10 mouse cellular contexts compared by ENCODE assay signal in genomic region chr7:70366808-70367095, GRCm38 (mm10). TPM values are rescaled to one million over a fixed set of nuclear protein-coding genes. Genes with fewer than 3 reads are reported as not detected.
DNase-seq lines count a peak whose midpoint lies in the region; ATAC-seq and TF ChIP-seq lines count a peak whose summit lies in the region.
"Had no signal": no experiment of that assay in that cellular context is flagged by ENCODE, and none has a peak within 500 bp of the region (broad histone marks: within the 10 kb centered on the region; RNA-seq: fewer than 3 reads in every experiment).

No protein-coding gene starts in this region.

- H3K9ac ChIP-seq in heart, embryonic 16.5 days (ENCODE audit: low read length): peak overlapping the region; percentile 74
- H3K9ac ChIP-seq in embryonic facial prominence, embryonic 11.5 days (replicated peaks; ENCODE audit: low read length): peak overlapping the region; percentile 58
- H3K9ac ChIP-seq in hindbrain, embryonic 12.5 days: peak overlapping the region; percentile 81
- H3K9ac ChIP-seq in liver, postnatal 0 days (replicated peaks): 0 out of 2 replicates have a peak overlapping the region, but pooled peaks have one; percentile 59

- no peaks in the 10 kb centered on the region for H3K9me3 ChIP-seq in heart, embryonic 16.5 days (replicated peaks; ENCODE audit: control insufficient read depth, low read length)
- no peaks in the 10 kb centered on the region for H3K9me3 ChIP-seq in embryonic facial prominence, embryonic 11.5 days (replicated peaks; ENCODE audit: control insufficient read depth, low read length)
- no peaks in the 10 kb centered on the region for H3K9me3 ChIP-seq in hindbrain, embryonic 12.5 days (replicated peaks)
- no peaks in the 10 kb centered on the region for H3K9me3 ChIP-seq in liver, postnatal 0 days (ENCODE audit: low read length)

- H3K27ac ChIP-seq in heart, embryonic 16.5 days (ENCODE audit: low read length): peak overlapping the region; percentile 79
- peak overlapping the region; percentile 75; the same call in 1 of the 2 replicates for H3K27ac ChIP-seq in embryonic facial prominence, embryonic 11.5 days (replicated peaks; ENCODE audit: low read depth, low read length)
- H3K27ac ChIP-seq in hindbrain, embryonic 12.5 days: peak overlapping the region; percentile 94
- H3K27ac ChIP-seq in liver, postnatal 0 days (ENCODE audit: low read depth): peak overlapping the region; percentile 71

- H3K27me3 ChIP-seq in heart, embryonic 16.5 days (ENCODE audit: control insufficient read depth, insufficient read depth, low read length): peaks cover 73% of the 10 kb centered on the region
- H3K27me3 ChIP-seq in embryonic facial prominence, embryonic 11.5 days (ENCODE audit: control insufficient read depth, insufficient read depth, low read length): peaks cover 11% of the 10 kb centered on the region
- H3K27me3 ChIP-seq in hindbrain, embryonic 12.5 days: peaks cover 36% of the 10 kb centered on the region
- H3K27me3 ChIP-seq in liver, postnatal 0 days (ENCODE audit: insufficient read depth, low read length): peaks cover 48% of the 10 kb centered on the region

- H3K36me3 ChIP-seq in heart, embryonic 16.5 days (ENCODE audit: control insufficient read depth, insufficient read depth): no peaks in the 10 kb centered on the region
- H3K36me3 ChIP-seq in embryonic facial prominence, embryonic 11.5 days (replicated peaks; ENCODE audit: control insufficient read depth, insufficient read depth, low read depth, low read length): no peaks in the 10 kb centered on the region
- no peaks in the 10 kb centered on the region for H3K36me3 ChIP-seq in hindbrain, embryonic 12.5 days
- H3K36me3 ChIP-seq in liver, postnatal 0 days (replicated peaks; ENCODE audit: insufficient read depth, low read length): no peaks in the 10 kb centered on the region

- 0% methylated on average over 1 of the region's 1 CpGs for WGBS in heart, embryonic 16.5 days
- WGBS in embryonic facial prominence, embryonic 11.5 days: 0% methylated on average over 1 of the region's 1 CpGs
- WGBS in hindbrain, embryonic 12.5 days: 0% methylated on average over 1 of the region's 1 CpGs
- 6% methylated on average over 1 of the region's 1 CpGs for whole genome bisulfite sequencing in liver, postnatal 0 days (ENCODE audit: insufficient replicate concordance)

- H3K4me3 ChIP-seq in heart, embryonic 16.5 days (ENCODE audit: low read length): peak overlapping the region; percentile 56
- H3K4me3 ChIP-seq in embryonic facial prominence, embryonic 11.5 days (ENCODE audit: low read depth, low read length): peak overlapping the region; percentile 41
- peak overlapping the region; percentile 51 for H3K4me3 ChIP-seq in hindbrain, embryonic 12.5 days
- H3K4me3 ChIP-seq in liver, postnatal 0 days (ENCODE audit: low read depth, low read length): peak overlapping the region; percentile 48
- H3K4me3 ChIP-seq: erythroblast, embryonic 14.5 days had no signal

- ATAC-seq in heart, embryonic 16.5 days (replicated peaks; ENCODE audit: extremely low read depth, insufficient read depth, low FRiP score): no peak
- ATAC-seq in embryonic facial prominence, embryonic 11.5 days (replicated peaks; ENCODE audit: insufficient number of reproducible peaks, low FRiP score, low TSS enrichment, low read depth): no peak
- ATAC-seq in hindbrain, embryonic 12.5 days (ENCODE audit: low FRiP score): no peak
- ATAC-seq in liver, postnatal 0 days: no peak

- TF ChIP-seq EP300 in liver, postnatal 0 days (IDR thresholded peaks at IDR 0.05; ENCODE audit: low read depth): no peak

- no peak for TF ChIP-seq CTCF in liver, postnatal 0 days (IDR thresholded peaks at IDR 0.05; ENCODE audit: low read depth)

- peaks cover 6% of the 10 kb centered on the region for H3K4me1 ChIP-seq in heart, embryonic 16.5 days (ENCODE audit: control insufficient read depth, insufficient read depth, low read length)
- H3K4me1 ChIP-seq in embryonic facial prominence, embryonic 11.5 days (ENCODE audit: control insufficient read depth, insufficient read depth, low read length): peaks cover 6% of the 10 kb centered on the region; the same call in 1 of the 2 replicates
- peaks cover 37% of the 10 kb centered on the region for H3K4me1 ChIP-seq in hindbrain, embryonic 12.5 days
- peaks cover 5% of the 10 kb centered on the region for H3K4me1 ChIP-seq in liver, postnatal 0 days (ENCODE audit: insufficient read depth)

- no peak for DNase-seq in heart, postnatal 4 days
- DNase-seq in embryonic facial prominence, embryonic 11.5 days (ENCODE audit: low spot score): no peak
- DNase-seq in liver, postnatal 0 days: no peak
- DNase-seq in adrenal gland, postnatal 25 days: no peak
- DNase-seq in layer of hippocampus, adult 9-10 months (ENCODE audit: low spot score): no peak
- DNase-seq in cerebellum, postnatal 25 days: no peak
- DNase-seq: adrenal gland, adult 8-10 months had no signal

- H3K4me2 ChIP-seq in heart, embryonic 16.5 days (ENCODE audit: low read depth, low read length): peak overlapping the region; percentile 52
- H3K4me2 ChIP-seq in embryonic facial prominence, embryonic 11.5 days (ENCODE audit: low read depth, low read length): peak overlapping the region; percentile 25
- H3K4me2 ChIP-seq in hindbrain, embryonic 12.5 days (replicated peaks): peak overlapping the region; percentile 79
- H3K4me2 ChIP-seq in liver, postnatal 0 days (ENCODE audit: low read depth, low read length): peak overlapping the region; percentile 71

RNA-seq across cellular contexts. Expression of gene Nr2f2, which starts 0.2 kb away (rescaled TPM):
- polyA plus RNA-seq in heart, embryonic 16.5 days (2015; fragmentation: Nextera tagmentation; extraction: Ambion mirVana): 15.4 and 20.0 TPM in 2 replicates
- 10 to 100 TPM; 34.3 to 35.0 TPM for total RNA-seq in heart, postnatal 4 days (2021)
- polyA plus RNA-seq in embryonic facial prominence, embryonic 11.5 days (2014; fragmentation: Nextera tagmentation; extraction: Ambion mirVana): 106 and 114 TPM in 2 replicates
- 133 and 146 TPM in 2 replicates for polyA plus RNA-seq in hindbrain, embryonic 12.5 days (2016; fragmentation: Nextera tagmentation; extraction: Ambion mirVana)
- 12.3 and 14.7 TPM in 2 replicates for polyA plus RNA-seq in liver, postnatal 0 days (2015; fragmentation: Nextera tagmentation; extraction: Ambion mirVana)
- total RNA-seq in adrenal gland, postnatal 25 days (2021): 101 and 117 TPM in 2 replicates
- polyA plus RNA-seq: erythroblast, embryonic 14.5 days had no signal

Comparison
In these comparisons a context has a peak if more than half of its experiments do, and no peak if none do; other contexts are left out.
1. H3K4me2 ChIP-seq: peak in every context shown above with its lines; median percentile 79 in hindbrain, embryonic 12.5 days; 71 in liver, postnatal 0 days; 52 in heart, embryonic 16.5 days; 25 in embryonic facial prominence, embryonic 11.5 days.